Mouse (Mus musculus): ENCODE measurements around the gene Olfr1013.

Olfr1013 gene

GRCm38 (mm10) chr2:85766798-85767197, at the start of gene Olfr1013:
Gene Olfr1013 (plus strand): TSS chr2:85767098.
- DNase-seq, result no peak

DNA sequence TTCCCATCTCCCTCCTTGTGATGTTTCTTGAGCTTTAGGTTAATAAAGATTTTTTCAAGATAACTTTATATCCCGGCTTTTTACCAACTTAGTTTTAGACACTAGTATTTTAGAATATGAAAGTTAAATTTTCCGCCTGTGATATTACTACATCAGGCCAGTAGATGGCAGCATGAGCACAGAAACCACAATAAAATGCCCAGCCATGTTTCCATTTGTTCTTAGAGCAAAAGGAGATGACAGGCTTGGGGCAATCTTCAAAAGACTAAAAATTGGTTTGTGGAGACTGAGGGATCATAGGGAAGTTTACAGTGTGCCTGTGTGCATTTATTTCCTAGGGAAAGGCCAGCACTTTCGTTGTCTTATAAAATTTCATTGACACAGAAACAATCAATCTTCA, 41.1 kb upstream of the Olfr1013 start:
- peak; percentile 35 to 52 for DNase-seq

GRCm38 (mm10) chr2:85753822-85754221, 13.1 kb upstream of the Olfr1013 start:
- DNase-seq, result peak; percentile 14 to 59

GRCm38 (mm10) chr2:85762666-85763065, 4.2 kb upstream of the Olfr1013 start, which contains the start of gene Olfr1012:
Gene Olfr1012 (minus strand): TSS chr2:85762766.
- no peak for DNase-seq

DNA sequence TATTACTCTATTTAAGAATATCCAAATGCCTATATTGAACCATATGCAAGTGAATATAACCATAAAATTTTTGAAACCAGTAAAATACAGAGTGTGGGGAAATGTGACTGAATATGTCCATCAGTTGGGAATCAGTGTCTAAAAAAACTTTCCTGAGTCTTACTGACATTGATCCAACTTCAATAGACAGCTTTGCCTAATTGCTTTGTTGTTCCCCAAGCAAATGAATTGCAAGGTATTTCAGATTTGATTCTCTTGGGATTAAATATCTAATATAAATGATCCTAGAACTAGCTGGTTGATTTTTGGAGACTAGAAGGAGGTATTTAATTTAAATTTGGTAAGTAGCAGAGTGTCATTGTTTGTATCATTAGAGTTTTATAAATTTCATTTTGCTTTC, 5.5 kb downstream of the Olfr1013 start, which contains the start of gene Olfr1014:
Gene Olfr1014 (plus strand): TSS at position 301 of the 400 bp plus-strand sequence.
- DNase-seq, result no peak

GRCm38 (mm10) chr2:85781717-85782116, 14.8 kb downstream of the Olfr1013 start, which contains the start of gene Olfr1015:
Gene Olfr1015 (plus strand): TSS chr2:85782017.
- DNase-seq, result no peak

GRCm38 (mm10) chr2:85792331-85792730, 25.4 kb downstream of the Olfr1013 start:
- peak; percentile 1 to 2 for DNase-seq

GRCm38 (mm10) chr2:85802444-85802843, 35.5 kb downstream of the Olfr1013 start, which contains the start of gene Olfr1016:
Gene Olfr1016 (minus strand): TSS chr2:85802544.
- DNase-seq, result no peak

DNA sequence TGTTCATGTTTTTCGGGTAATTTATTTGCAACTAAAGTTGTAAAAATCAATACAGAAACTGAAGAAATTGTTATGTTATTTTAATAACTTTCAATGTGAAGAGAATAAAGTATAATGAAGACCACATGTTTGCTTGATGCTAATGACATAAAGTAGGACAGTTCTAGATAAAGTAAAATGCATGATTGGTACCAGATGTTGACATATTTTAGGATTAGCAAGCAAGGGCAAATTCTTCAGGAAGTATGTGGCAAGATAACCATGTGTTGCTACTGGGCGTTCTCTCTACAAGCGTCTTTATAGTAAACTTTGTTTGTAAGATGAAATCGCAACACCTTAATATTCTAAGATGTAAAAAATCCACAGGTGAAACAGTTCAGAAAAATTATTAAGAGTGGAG, 37.6 kb downstream of the Olfr1013 start:
- DNase-seq, result no peak

GRCm38 (mm10) chr2:85818179-85818578, 51.3 kb downstream of the Olfr1013 start, which contains the start of gene Olfr1018:
Gene Olfr1018 (plus strand): TSS chr2:85818479.
- no peak for DNase-seq

Measured in cerebellum, postnatal 10 days (tissue).